Mouse (Mus musculus): ENCODE measurements around the gene Anp32e.
"Not testable (repeated sequence)": the region's sequence is repeated elsewhere in the genome, so short reads cannot be mapped to it uniquely, and the experiment has no call there.

Gene Anp32e

GRCm38 (mm10) chr3:95938217-95938616 lies 9.2 kb downstream of the Anp32e start:
- intact Hi-C loops (cut with DNase I) = no loop called here

GRCm38 (mm10) chr3:95938835-95939234 lies 9.8 kb downstream of the Anp32e start:
- intact Hi-C loops (cut with DNase I) = no loop called here

- intact Hi-C loops (cut with DNase I) = no loop called here
These were observed 13.7 kb downstream of the Anp32e start for GRCm38 (mm10) chr3:95942749-95943148.

- intact Hi-C loops (cut with DNase I) = no loop called here
These were observed 14.2 kb downstream of the Anp32e start for GRCm38 (mm10) chr3:95943226-95943625.

GRCm38 (mm10) chr3:95944742-95945141 lies 15.7 kb downstream of the Anp32e start:
- intact Hi-C loops (cut with DNase I) = no loop called here

GRCm38 (mm10) chr3:95945731-95946240 lies 16.7 kb downstream of the Anp32e start:
- intact Hi-C loops (cut with DNase I) = no loop called here

- intact Hi-C loops (cut with DNase I) = no loop called here
These were observed 19.3 kb downstream of the Anp32e start for GRCm38 (mm10) chr3:95948325-95948724.

GRCm38 (mm10) chr3:95950763-95951551 lies 21.9 kb downstream of the Anp32e start:
- intact Hi-C loops (cut with DNase I) = loop anchor here (1.0 kb wide), 1 partner anchor 153 kb away; the partner anchor contains the start of gene Otud7b

- intact Hi-C loops (cut with DNase I) = loop anchor here (1.0 kb wide), 1 partner anchor 153 kb away; the partner anchor contains the start of gene Otud7b
These were observed 22.5 kb downstream of the Anp32e start for GRCm38 (mm10) chr3:95951566-95951965.

GRCm38 (mm10) chr3:95953023-95953422 lies 24.0 kb downstream of the Anp32e start:
- intact Hi-C loops (cut with DNase I) = no loop called here

GRCm38 (mm10) chr3:95953522-95953921 lies 24.5 kb downstream of the Anp32e start:
- intact Hi-C loops (cut with DNase I) = no loop called here

GRCm38 (mm10) chr3:95954648-95955173 lies 25.7 kb downstream of the Anp32e start:
- intact Hi-C loops (cut with DNase I) = loop anchor here (5.0 kb wide), 1 partner anchor 32 kb away; no protein-coding TSS in a partner anchor

GRCm38 (mm10) chr3:95955318-95955717 lies 26.3 kb downstream of the Anp32e start:
- intact Hi-C loops (cut with DNase I) = loop anchor here (5.0 kb wide), 1 partner anchor 33 kb away; no protein-coding TSS in a partner anchor

- intact Hi-C loops (cut with DNase I) = loop anchor here (5.0 kb wide), 1 partner anchor 35 kb away; no protein-coding TSS in a partner anchor
These were observed 28.5 kb downstream of the Anp32e start for GRCm38 (mm10) chr3:95957359-95958148.

GRCm38 (mm10) chr3:95959082-95959481 lies 30.0 kb downstream of the Anp32e start:
- intact Hi-C loops (cut with DNase I) = loop anchor here (5.0 kb wide), 1 partner anchor 37 kb away; no protein-coding TSS in a partner anchor

GRCm38 (mm10) chr3:95959807-95960206 lies 30.8 kb downstream of the Anp32e start:
- intact Hi-C loops (cut with DNase I) = loop anchor here (5.0 kb wide), 1 partner anchor 38 kb away; no protein-coding TSS in a partner anchor

- intact Hi-C loops (cut with DNase I) = not testable (repeated sequence)
These were observed 33.1 kb downstream of the Anp32e start for GRCm38 (mm10) chr3:95962182-95962581.

- intact Hi-C loops (cut with DNase I) = no loop called here
These were observed 34.2 kb downstream of the Anp32e start for GRCm38 (mm10) chr3:95963230-95963629.

- intact Hi-C loops (cut with DNase I) = no loop called here
These were observed 34.6 kb downstream of the Anp32e start for GRCm38 (mm10) chr3:95963681-95964080.

- intact Hi-C loops (cut with DNase I) = loop anchor here (1.0 to 5.0 kb wide), 2 partner anchors 87 to 182 kb away; no protein-coding TSS in a partner anchor
These were observed 36.7 kb downstream of the Anp32e start for GRCm38 (mm10) chr3:95965518-95966451.

Data from adrenal gland (tissue).